Mouse (Mus musculus): Measurements from ENCODE around the gene Rapgef5.
"Not testable (repeated sequence)": the region's sequence is repeated elsewhere in the genome, so short reads cannot be mapped to it uniquely, and the experiment has no call there.

DNA sequence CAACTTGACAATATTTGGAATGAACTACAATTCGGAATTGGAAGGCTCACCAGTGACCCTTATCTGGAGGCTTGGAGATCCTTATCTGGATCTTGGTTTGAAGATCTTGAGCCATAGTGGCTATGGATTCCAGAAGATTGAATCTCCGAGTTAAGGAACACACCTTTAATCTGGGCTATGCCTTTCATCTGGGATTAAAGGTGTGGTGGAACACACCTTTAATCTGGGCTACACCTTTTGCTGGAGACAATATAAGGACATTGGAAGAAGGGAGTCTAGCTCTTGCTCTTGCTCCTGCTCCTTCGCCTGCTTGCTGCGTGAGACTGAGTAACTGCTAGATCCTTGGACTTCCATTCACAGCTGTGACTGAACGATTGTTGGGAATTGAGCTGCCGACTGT, 287.7 kb downstream of the Rapgef5 start, which contains the start of gene Cdca7l:
- TF ChIP-seq ZNF384 (IDR thresholded peaks at IDR 0.05; ENCODE audit: low read depth, low read length); MAFK (IDR thresholded peaks at IDR 0.05; ENCODE audit: insufficient read depth, low read depth, low read length); CHD2 (IDR thresholded peaks at IDR 0.05; ENCODE audit: low read depth, low read length): not testable (repeated sequence)
